Mouse (Mus musculus): ENCODE data around the gene Ifna4.

The Ifna4 gene

DNA sequence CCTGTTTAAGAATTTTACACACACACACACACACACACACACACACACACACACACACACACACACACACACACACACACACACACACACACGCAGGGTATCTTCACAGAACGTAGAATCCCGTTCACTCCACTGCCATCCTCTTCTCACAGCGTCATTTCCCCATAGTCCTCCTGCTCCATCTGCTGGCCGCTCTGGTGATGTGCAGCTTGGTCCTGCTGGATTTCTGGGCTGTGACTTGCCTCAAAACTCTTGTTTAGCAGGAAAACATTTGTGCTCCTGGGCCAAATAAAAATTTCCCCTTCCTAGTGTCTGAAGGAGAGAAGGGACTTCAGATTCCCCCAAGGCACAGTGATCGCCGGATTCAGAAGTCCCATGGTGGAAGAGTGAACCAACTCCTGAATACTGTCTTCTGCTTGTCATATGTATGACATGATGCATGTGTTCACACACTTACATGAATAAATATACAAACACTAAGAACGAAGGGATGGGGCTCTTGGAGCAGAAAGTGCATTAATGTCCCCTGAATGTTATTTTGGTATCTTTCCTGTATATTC lies 25.8 kb downstream of the Ifna4 start:
- DNase-seq (ENCODE audit: low read depth) = peak; percentile 91

- peak; percentile 81 for DNase-seq (ENCODE audit: low read depth)
These were observed 26.6 kb downstream of the Ifna4 start for GRCm38 (mm10) chr4:88867926-88868911.

GRCm38 (mm10) chr4:88872691-88873090 lies 31.0 kb downstream of the Ifna4 start:
- peak; percentile 89 for DNase-seq (ENCODE audit: low read depth)

- no peak for DNase-seq (ENCODE audit: low read depth)
These were observed 33.9 kb downstream of the Ifna4 start for GRCm38 (mm10) chr4:88875435-88876095.

DNA sequence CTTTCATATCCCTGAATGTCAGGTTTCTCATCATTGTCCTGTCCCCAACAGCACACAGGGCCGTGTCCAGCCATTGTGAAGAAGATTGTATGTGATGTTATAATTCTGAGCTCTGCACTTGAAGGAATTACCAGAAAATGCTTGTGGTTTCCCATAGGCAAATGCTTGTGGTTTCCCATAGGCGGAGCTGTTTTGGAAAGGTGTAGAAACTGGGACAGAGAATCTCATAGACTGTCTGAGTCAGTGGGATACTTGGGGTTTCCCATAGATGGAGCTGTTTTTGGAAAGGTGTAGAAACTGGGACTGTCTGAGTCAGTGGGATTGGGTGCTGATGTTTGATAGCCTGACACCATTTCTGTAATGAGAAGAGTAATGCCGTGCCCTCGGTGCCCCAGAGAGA lies 34.9 kb downstream of the Ifna4 start:
- DNase-seq (ENCODE audit: low read depth) = peak; percentile 65

- DNase-seq (ENCODE audit: low read depth) = no peak
These were observed 36.6 kb downstream of the Ifna4 start for GRCm38 (mm10) chr4:88878246-88878645.

GRCm38 (mm10) chr4:88878772-88879171 lies 37.1 kb downstream of the Ifna4 start:
- DNase-seq (ENCODE audit: low read depth) = no peak

GRCm38 (mm10) chr4:88880101-88880500 lies 38.4 kb downstream of the Ifna4 start, which contains the start of gene Ifne:
TSS of gene Ifne (minus strand) at chr4:88880201.
- no peak for DNase-seq (ENCODE audit: low read depth)

- DNase-seq (ENCODE audit: low read depth) = no peak
These were observed 46.6 kb downstream of the Ifna4 start for GRCm38 (mm10) chr4:88888236-88888635.

Measured in NIH3T3 (cell line).